Mouse (Mus musculus): ENCODE results near the gene Ddx20. TPM values are rescaled to one million over a fixed set of nuclear protein-coding genes. Genes with fewer than 3 reads are reported as not detected.

The Ddx20 gene
- polyA plus RNA-seq (2014; fragmentation: Nextera tagmentation; extraction: Ambion mirVana), result 31.8 and 35.9 TPM in 2 replicates

- Histone ChIP-seq H3K4me2 (ENCODE audit: low read length) (peak within 1 kb of the TSS; percentile 63), H3K4me1 (ENCODE audit: control insufficient read depth, insufficient read depth, low read length) (peaks cover 5% of the 10 kb centered on the region), H3K27me3 (replicated peaks; ENCODE audit: control insufficient read depth, insufficient read depth, low read length) (no peaks in the 10 kb centered on the region), H3K9me3 (replicated peaks; ENCODE audit: control insufficient read depth, low read length) (no peaks in the 10 kb centered on the region), H3K36me3 (ENCODE audit: control insufficient read depth, insufficient read depth, low read length) (peaks cover 17% of the 10 kb centered on the region), H3K4me3 (ENCODE audit: low read depth, low read length) (peak within 1 kb of the TSS; percentile 84), H3K9ac (ENCODE audit: low read length) (peak within 1 kb of the TSS; percentile 88), H3K27ac (ENCODE audit: low read depth, low read length) (peak within 1 kb of the TSS; percentile 78)
- WGBS, result 0% methylated on average over 72 of the region's 72 CpGs
- DNase-seq (ENCODE audit: low spot score), result peak; percentile 99
- ATAC-seq, result peak; percentile 97
Measured at GRCm38 (mm10) chr3:105687324-105688060, at the start of gene Ddx20. Gene Ddx20, minus strand, starts transcription at chr3:105687574.

- no peak overlapping the region for H3K27ac ChIP-seq (ENCODE audit: low read depth, low read length)
- WGBS, result 88% methylated on average over 7 of the region's 7 CpGs
- H3K4me1 ChIP-seq (ENCODE audit: control insufficient read depth, insufficient read depth, low read length), result no peaks in the 10 kb centered on the region
- no peak overlapping the region for H3K4me3 ChIP-seq (ENCODE audit: low read depth, low read length)
- no peaks in the 10 kb centered on the region for H3K27me3 ChIP-seq (replicated peaks; ENCODE audit: control insufficient read depth, insufficient read depth, low read length)
- H3K36me3 ChIP-seq (ENCODE audit: control insufficient read depth, insufficient read depth, low read length), result peaks cover 32% of the 10 kb centered on the region
- ATAC-seq, result no peak
- no peak for DNase-seq (ENCODE audit: low spot score)
- no peak overlapping the region for H3K4me2 ChIP-seq (ENCODE audit: low read length)
- H3K9me3 ChIP-seq (replicated peaks; ENCODE audit: control insufficient read depth, low read length), result no peaks in the 10 kb centered on the region
- no peak overlapping the region for H3K9ac ChIP-seq (ENCODE audit: low read length)
Measured at GRCm38 (mm10) chr3:105737070-105737469, 49.7 kb upstream of the Ddx20 start.

DNA sequence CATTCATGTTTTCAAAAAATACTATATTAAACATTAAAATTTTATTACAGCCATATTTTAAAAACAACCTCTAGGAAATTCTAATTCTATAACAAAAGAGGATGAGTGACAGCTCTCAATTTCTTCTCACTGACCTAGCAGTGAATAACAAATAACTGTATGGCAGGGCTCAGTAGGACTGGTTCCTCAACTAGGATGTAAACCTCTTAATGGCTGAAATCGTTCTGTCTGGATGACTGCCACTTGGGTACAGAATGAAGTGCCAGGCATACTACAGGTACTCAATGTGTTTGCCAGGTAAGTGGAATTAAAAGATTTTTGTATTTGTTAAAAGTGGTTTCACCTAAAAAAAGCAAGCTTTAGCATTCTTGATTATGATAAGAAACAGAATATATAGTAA lies 48.8 kb upstream of the Ddx20 start:
- 85% methylated on average over 1 of the region's 1 CpGs for WGBS
- Histone ChIP-seq H3K27me3 (replicated peaks; ENCODE audit: control insufficient read depth, insufficient read depth, low read length) (no peaks in the 10 kb centered on the region), H3K4me1 (ENCODE audit: control insufficient read depth, insufficient read depth, low read length) (no peaks in the 10 kb centered on the region), H3K4me2 (ENCODE audit: low read length) (no peak overlapping the region), H3K9ac (ENCODE audit: low read length) (no peak overlapping the region), H3K4me3 (ENCODE audit: low read depth, low read length) (no peak overlapping the region), H3K36me3 (ENCODE audit: control insufficient read depth, insufficient read depth, low read length) (peaks cover 32% of the 10 kb centered on the region), H3K27ac (ENCODE audit: low read depth, low read length) (no peak overlapping the region), H3K9me3 (replicated peaks; ENCODE audit: control insufficient read depth, low read length) (no peaks in the 10 kb centered on the region)
- DNase-seq (ENCODE audit: low spot score), result no peak
- ATAC-seq, result no peak

DNA sequence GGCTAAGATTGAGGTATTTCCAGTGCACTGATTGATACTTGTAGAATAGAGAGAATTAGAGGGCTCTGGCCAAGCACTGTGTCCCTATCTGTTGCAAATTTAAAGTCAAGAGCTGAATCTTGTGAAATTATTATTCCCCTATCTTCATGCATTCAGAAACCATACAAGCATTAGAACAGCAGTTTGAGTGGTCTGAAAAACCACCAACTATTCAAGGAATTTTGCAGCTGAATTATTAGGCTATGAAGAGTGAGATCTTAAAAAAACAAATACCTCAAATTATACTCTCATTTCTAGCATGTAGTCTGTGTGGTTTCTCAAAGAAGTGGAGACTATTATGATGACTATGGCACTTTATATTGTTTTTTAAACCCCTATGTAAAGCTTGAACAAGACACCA lies 47.9 kb upstream of the Ddx20 start:
- DNase-seq (ENCODE audit: low spot score), result no peak
- Histone ChIP-seq H3K4me2 (ENCODE audit: low read length) (no peak overlapping the region), H3K27me3 (replicated peaks; ENCODE audit: control insufficient read depth, insufficient read depth, low read length) (no peaks in the 10 kb centered on the region), H3K27ac (ENCODE audit: low read depth, low read length) (no peak overlapping the region), H3K4me3 (ENCODE audit: low read depth, low read length) (no peak overlapping the region), H3K9ac (ENCODE audit: low read length) (no peak overlapping the region), H3K36me3 (ENCODE audit: control insufficient read depth, insufficient read depth, low read length) (peaks cover 38% of the 10 kb centered on the region), H3K9me3 (replicated peaks; ENCODE audit: control insufficient read depth, low read length) (no peaks in the 10 kb centered on the region), H3K4me1 (ENCODE audit: control insufficient read depth, insufficient read depth, low read length) (no peaks in the 10 kb centered on the region)
- ATAC-seq, result no peak

- peaks cover 36% of the 10 kb centered on the region for H3K36me3 ChIP-seq (ENCODE audit: control insufficient read depth, insufficient read depth, low read length)
- ATAC-seq (no peak), DNase-seq (ENCODE audit: low spot score) (no peak)
- no peak overlapping the region for H3K27ac ChIP-seq (ENCODE audit: low read depth, low read length)
- no peaks in the 10 kb centered on the region for H3K27me3 ChIP-seq (replicated peaks; ENCODE audit: control insufficient read depth, insufficient read depth, low read length)
- H3K4me3 ChIP-seq (ENCODE audit: low read depth, low read length), result no peak overlapping the region
- WGBS, result 82% methylated on average over 4 of the region's 4 CpGs
- H3K9me3 ChIP-seq (replicated peaks; ENCODE audit: control insufficient read depth, low read length), result no peaks in the 10 kb centered on the region
- H3K4me2 ChIP-seq (ENCODE audit: low read length), result no peak overlapping the region
- no peaks in the 10 kb centered on the region for H3K4me1 ChIP-seq (ENCODE audit: control insufficient read depth, insufficient read depth, low read length)
- no peak overlapping the region for H3K9ac ChIP-seq (ENCODE audit: low read length)
Measured at GRCm38 (mm10) chr3:105733538-105733937, 46.2 kb upstream of the Ddx20 start.

- H3K36me3 ChIP-seq (ENCODE audit: control insufficient read depth, insufficient read depth, low read length), result peaks cover 29% of the 10 kb centered on the region
- no peak overlapping the region for H3K4me3 ChIP-seq (ENCODE audit: low read depth, low read length)
- H3K9me3 ChIP-seq (replicated peaks; ENCODE audit: control insufficient read depth, low read length), result no peaks in the 10 kb centered on the region
- H3K9ac ChIP-seq (ENCODE audit: low read length), result no peak overlapping the region
- WGBS, result 95% methylated on average over 4 of the region's 4 CpGs
- no peak for ATAC-seq
- no peaks in the 10 kb centered on the region for H3K27me3 ChIP-seq (replicated peaks; ENCODE audit: control insufficient read depth, insufficient read depth, low read length)
- no peak overlapping the region for H3K27ac ChIP-seq (ENCODE audit: low read depth, low read length)
- H3K4me1 ChIP-seq (ENCODE audit: control insufficient read depth, insufficient read depth, low read length), result no peaks in the 10 kb centered on the region
- DNase-seq (ENCODE audit: low spot score), result no peak
- H3K4me2 ChIP-seq (ENCODE audit: low read length), result no peak overlapping the region
Measured at GRCm38 (mm10) chr3:105732360-105732759, 45.0 kb upstream of the Ddx20 start.

DNA sequence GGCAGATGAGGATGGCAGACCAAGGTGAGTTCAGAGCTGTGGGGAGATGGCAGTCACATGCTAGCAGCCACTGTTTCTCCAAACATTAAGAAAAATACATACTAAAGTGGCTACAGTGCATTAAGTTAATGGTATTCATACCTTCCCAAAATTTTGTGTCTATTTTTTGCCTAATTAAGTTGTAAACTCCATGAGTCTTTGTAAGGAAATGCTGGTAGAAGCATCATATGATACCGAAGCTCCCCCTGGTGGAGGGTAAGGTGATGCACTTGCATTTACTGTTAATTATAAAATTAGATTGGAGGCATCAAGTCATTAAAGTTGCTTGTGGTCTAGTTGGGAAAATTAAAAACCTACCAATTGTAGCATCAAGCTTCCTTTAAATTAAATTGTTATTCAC lies 38.7 kb upstream of the Ddx20 start:
- ATAC-seq (peak; percentile 32; the same call in 1 of the 2 replicates), DNase-seq (ENCODE audit: low spot score) (peak; percentile 87)
- Histone ChIP-seq H3K9me3 (replicated peaks; ENCODE audit: control insufficient read depth, low read length) (no peaks in the 10 kb centered on the region), H3K36me3 (ENCODE audit: control insufficient read depth, insufficient read depth, low read length) (peaks cover 7% of the 10 kb centered on the region; the same call in 1 of the 2 replicates), H3K27ac (ENCODE audit: low read depth, low read length) (no peak overlapping the region), H3K4me1 (ENCODE audit: control insufficient read depth, insufficient read depth, low read length) (no peaks in the 10 kb centered on the region), H3K27me3 (replicated peaks; ENCODE audit: control insufficient read depth, insufficient read depth, low read length) (no peaks in the 10 kb centered on the region), H3K9ac (ENCODE audit: low read length) (no peak overlapping the region), H3K4me3 (ENCODE audit: low read depth, low read length) (no peak overlapping the region), H3K4me2 (ENCODE audit: low read length) (no peak overlapping the region)
- 3% methylated on average over 1 of the region's 1 CpGs for WGBS

DNA sequence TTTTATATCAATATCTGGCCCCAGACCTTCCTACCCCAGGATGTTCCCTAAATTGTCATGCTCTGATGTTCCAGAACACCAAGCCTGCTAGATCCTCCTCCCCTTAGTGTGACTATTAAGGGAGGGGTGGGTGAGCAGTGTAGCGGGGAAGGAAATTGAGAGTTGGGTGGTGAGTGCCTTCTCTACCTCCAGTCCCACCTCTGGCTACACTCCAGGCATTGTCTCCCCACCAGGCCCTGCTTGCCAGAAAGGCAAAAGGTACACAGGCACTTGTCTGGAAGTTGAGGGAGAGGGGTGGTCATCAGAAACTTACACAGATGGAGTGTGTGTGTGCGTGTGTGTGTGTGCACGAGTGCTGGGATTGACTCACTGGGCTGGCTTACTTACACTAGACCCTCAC lies 35.1 kb upstream of the Ddx20 start:
- no peak overlapping the region for H3K4me2 ChIP-seq (ENCODE audit: low read length)
- H3K9me3 ChIP-seq (replicated peaks; ENCODE audit: control insufficient read depth, low read length), result no peaks in the 10 kb centered on the region
- H3K4me1 ChIP-seq (ENCODE audit: control insufficient read depth, insufficient read depth, low read length), result peaks cover 4% of the 10 kb centered on the region; the same call in 1 of the 2 replicates
- WGBS, result 98% methylated on average over 3 of the region's 3 CpGs
- H3K9ac ChIP-seq (ENCODE audit: low read length), result no peak overlapping the region
- no peaks in the 10 kb centered on the region for H3K36me3 ChIP-seq (ENCODE audit: control insufficient read depth, insufficient read depth, low read length)
- DNase-seq (ENCODE audit: low spot score) (no peak), ATAC-seq (no peak)
- no peak overlapping the region for H3K27ac ChIP-seq (ENCODE audit: low read depth, low read length)
- no peak overlapping the region for H3K4me3 ChIP-seq (ENCODE audit: low read depth, low read length)
- no peaks in the 10 kb centered on the region for H3K27me3 ChIP-seq (replicated peaks; ENCODE audit: control insufficient read depth, insufficient read depth, low read length)

DNA sequence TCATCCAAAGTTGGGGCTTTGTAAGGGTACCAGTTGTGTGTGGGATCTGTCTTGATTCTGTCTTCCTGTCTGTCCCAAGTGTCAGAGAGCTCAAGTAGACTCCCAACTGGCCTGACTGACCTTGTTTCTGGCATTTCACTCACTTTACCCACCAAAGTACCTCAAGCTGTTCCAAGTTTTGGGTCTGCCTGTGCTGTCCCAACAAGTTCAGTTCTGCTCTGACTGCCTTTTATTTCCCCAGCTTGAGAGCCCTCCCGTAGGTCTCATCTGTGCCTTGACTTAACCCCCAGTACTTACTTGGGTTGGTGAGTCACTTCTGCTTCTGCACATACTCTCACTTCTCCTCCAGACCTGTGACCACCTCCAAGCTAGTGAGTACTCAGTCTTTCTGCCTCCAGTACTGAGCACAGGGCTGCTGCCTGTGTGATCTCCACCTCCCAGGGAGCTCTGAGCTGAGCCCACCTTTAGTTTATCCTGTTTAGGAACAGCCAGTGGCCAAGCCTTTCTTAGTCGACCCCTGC lies 34.4 kb upstream of the Ddx20 start:
- DNase-seq (ENCODE audit: low spot score) (no peak), ATAC-seq (no peak)
- H3K27ac ChIP-seq (ENCODE audit: low read depth, low read length), result no peak overlapping the region
- no peak overlapping the region for H3K4me2 ChIP-seq (ENCODE audit: low read length)
- peaks cover 4% of the 10 kb centered on the region; the same call in 1 of the 2 replicates for H3K4me1 ChIP-seq (ENCODE audit: control insufficient read depth, insufficient read depth, low read length)
- no peaks in the 10 kb centered on the region for H3K27me3 ChIP-seq (replicated peaks; ENCODE audit: control insufficient read depth, insufficient read depth, low read length)
- 75% methylated on average over 2 of the region's 2 CpGs for WGBS
- no peak overlapping the region for H3K4me3 ChIP-seq (ENCODE audit: low read depth, low read length)
- H3K36me3 ChIP-seq (ENCODE audit: control insufficient read depth, insufficient read depth, low read length), result no peaks in the 10 kb centered on the region
- H3K9ac ChIP-seq (ENCODE audit: low read length), result no peak overlapping the region
- no peaks in the 10 kb centered on the region for H3K9me3 ChIP-seq (replicated peaks; ENCODE audit: control insufficient read depth, low read length)

All from forebrain, embryonic 14.5 days (tissue).